Mouse (Mus musculus) C2C12 (cell line): ENCODE measurements around the gene Eif5a.

Experiments
- CEBPB ChIP-seq: IDR thresholded peaks from one replicate; pipeline ENCODE4 v1.6.1; 2011; ENCODE audit warnings: low read depth, mild to moderate bottlenecking, control low read depth, moderate library complexity
- CTCF ChIP-seq: IDR thresholded peaks from one replicate; pipeline ENCODE4 v1.5.1; 2011; ENCODE audit not compliant: control insufficient read depth, insufficient read depth, insufficient read length
- USF1 ChIP-seq: IDR thresholded peaks from one replicate; pipeline ENCODE4 v1.6.1; 2011; ENCODE audit warnings: low read depth, mild to moderate bottlenecking, control low read depth, moderate library complexity

GRCm38 (mm10) chr11:69931769-69932168 is 10.0 kb upstream of the Eif5a start:
- no peak for TF ChIP-seq USF1
- no peak for TF ChIP-seq CTCF
- TF ChIP-seq CEBPB, result no peak
